Mouse (Mus musculus) adipose tissue, adult 10 weeks (tissue): ENCODE results near the gene Rrp36. TPM values are rescaled to one million over a fixed set of nuclear protein-coding genes. Genes with fewer than 3 reads are reported as not detected.

Experiments
- polyA plus RNA-seq: library from polyadenylated mRNA; stranded (reverse); fragments of 350-450 nt; fragmentation: Illumina TruSeq; extraction: RNeasy Lipid Tissue Mini Kit (QIAGEN cat#74804); gene quantifications from one replicate; pipeline ENCODE4 v1.2.3, GENCODE M21; 2014; ENCODE audit warnings: low read depth, low replicate concordance

Gene Rrp36
- 23.4 TPM for polyA plus RNA-seq

GRCm38 (mm10) chr17:46673850-46674529 lies at the start of gene Rrp36:
Rrp36 (minus strand) TSS chr17:46674352.

GRCm38 (mm10) chr17:46710959-46711597 lies 36.9 kb upstream of the Rrp36 start, which contains the start of gene Pex6:
Pex6 (plus strand) TSS chr17:46711463.

DNA sequence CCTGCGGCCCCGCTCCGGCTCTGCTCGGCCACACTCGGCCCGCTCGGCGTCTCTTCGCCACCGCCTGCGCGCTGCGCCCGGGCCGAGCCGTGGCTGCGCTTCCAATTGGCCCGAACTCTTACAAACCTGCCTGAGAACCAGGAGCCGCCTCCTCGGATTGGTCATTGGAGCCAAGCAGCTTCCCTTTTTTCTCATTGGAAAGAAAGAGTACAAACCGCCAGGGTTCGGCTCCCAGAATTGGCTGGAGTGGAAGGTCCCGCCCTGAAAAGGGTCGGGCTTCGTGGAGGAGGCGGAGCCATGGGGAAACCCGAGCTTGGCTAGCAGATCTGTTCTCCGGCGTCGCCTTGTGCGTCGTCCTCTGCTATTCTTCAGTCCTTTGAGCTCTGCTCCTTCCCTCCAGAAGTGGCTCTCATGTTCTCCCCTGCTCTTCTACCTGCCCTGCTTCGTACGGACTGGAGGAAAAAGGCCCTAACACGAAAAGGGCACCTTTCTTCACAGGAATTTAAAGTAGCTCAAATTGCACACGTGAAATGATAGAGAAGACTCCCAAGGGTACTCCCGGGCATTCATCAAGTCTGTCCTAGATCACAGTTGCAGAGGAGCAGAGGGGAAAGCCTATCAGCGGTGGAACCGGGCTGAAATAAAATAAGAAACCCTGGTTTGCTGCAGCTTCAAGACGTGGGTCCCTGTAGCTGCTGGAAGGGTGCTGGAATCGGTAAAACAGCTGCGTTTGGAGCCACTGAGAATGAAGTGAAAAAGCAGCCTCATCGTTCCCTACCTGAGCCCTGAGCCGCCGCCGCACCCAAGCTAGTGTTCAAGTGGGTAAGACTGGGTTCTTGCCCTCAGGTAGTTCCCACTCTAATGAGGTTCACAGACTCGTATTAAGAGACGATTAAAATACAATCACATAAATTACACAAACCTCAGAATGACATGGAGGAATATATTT lies 31.0 kb upstream of the Rrp36 start, which contains the start of gene Ppp2r5d:
Gene Ppp2r5d (minus strand): TSS at position 225 of the 949 bp plus-strand sequence.

DNA sequence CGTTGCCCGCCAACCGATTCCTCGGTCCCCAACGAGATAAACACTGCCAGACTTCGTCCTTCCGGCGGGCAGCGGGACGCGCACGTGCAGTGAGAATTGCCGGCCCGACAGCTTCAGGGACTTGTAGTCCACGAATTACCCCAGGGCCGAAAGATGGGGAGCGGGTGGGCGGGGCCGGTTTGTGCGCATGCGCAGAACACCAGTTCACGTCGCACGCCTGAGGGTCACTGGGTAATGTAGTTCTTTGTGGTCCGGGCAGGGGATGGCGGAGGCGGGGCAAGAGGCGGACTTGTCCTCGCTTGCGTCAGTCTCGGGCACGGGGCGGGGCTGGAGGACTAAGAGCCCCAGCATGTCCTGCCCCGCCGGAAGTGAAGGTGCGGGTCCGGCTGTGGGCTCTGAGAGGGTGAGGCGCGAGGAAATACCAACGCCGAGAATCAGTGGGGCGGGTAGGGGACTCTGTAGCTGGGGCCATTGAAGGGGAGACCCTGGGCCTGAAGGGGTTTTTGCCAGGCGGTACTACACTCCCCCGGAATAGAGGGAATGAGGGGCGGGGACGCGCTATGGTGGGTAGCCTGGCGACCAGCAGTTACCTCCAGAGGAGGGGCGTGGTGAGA lies 6.7 kb upstream of the Rrp36 start, which contains the start of gene Klhdc3:
Gene Klhdc3 (minus strand): TSS at position 155 of the 614 bp plus-strand sequence.

GRCm38 (mm10) chr17:46678416-46678815 lies 4.3 kb upstream of the Rrp36 start, which contains the start of gene Mea1:
Mea1 (plus strand) TSS chr17:46678793.

DNA sequence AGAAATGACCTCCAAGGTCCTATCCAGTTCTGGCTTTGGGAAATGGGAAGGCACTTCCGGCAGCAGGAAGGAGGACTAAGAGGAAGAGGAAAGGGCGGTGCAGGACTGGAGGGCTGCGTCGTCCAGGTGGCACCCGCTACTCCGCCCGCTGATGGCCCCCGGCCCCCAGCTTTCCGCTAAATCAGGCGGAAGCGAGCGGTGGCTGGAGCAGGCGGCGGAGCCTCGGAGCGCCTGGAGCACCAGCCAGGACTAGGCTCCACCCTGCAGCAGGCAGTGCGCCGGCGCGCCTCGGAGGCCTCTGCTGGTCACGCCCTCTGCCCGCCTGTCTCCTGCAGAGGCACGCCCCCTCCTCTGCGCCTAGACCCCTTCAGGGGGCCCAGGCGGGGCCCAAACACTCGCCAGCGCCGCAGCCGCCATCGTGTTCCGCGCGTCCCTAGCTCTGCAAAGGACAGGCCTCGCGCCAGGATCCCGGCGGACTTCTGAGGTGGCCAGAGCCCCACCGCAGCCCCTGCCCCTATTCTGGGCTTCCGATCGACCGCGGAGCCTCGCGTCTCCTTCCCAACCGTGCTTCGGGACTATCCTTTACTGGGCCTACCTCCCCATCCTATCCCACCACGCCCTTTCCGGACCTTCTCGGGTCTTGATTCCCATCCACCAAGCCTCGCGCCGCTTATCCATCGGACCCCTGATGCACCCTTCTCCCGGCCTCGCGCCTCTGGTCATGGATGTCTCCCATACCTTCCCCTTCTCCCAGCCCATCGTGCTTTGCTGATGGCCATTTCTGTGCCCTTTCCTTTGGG lies 23.7 kb downstream of the Rrp36 start, which contains the start of gene Cul7:
Gene Cul7 (plus strand): TSS at position 106 of the 800 bp plus-strand sequence.

GRCm38 (mm10) chr17:46645561-46646321 lies 28.4 kb downstream of the Rrp36 start, which contains the start of the genes Klc4 and Mrpl2:
Klc4 (minus strand) TSS chr17:46646022.
Mrpl2 (plus strand) TSS chr17:46646229.

GRCm38 (mm10) chr17:46628791-46629684 lies 45.1 kb downstream of the Rrp36 start, which contains the start of gene Ptk7:
Ptk7 (minus strand) TSS chr17:46629504.

Other genes with a start within 250 kb of the Rrp36 start
- gene Crip3, start 245.4 kb downstream of the Rrp36 start, polyA plus RNA-seq: 1.2 TPM
- not detected for gene Slc22a7, start 235.9 kb downstream of the Rrp36 start, polyA plus RNA-seq
- 2.0 TPM for gene Ttbk1, start 186.7 kb downstream of the Rrp36 start, polyA plus RNA-seq
- gene Dnph1, start 177.6 kb downstream of the Rrp36 start, polyA plus RNA-seq: 4.1 TPM
- 19.3 TPM for gene Cul9, start 128.0 kb downstream of the Rrp36 start, polyA plus RNA-seq
- 30.2 TPM for gene Srf, start 118.2 kb downstream of the Rrp36 start, polyA plus RNA-seq
- gene Ptk7, start 44.8 kb downstream of the Rrp36 start, polyA plus RNA-seq: 17.2 TPM
- gene Klc4, start 28.3 kb downstream of the Rrp36 start, polyA plus RNA-seq: 24.0 TPM
- 54.7 TPM for gene Mrpl2, start 28.1 kb downstream of the Rrp36 start, polyA plus RNA-seq
- 36.8 TPM for gene Cul7, start 24.0 kb downstream of the Rrp36 start, polyA plus RNA-seq
- 127 TPM for gene Mea1, start 4.4 kb upstream of the Rrp36 start, polyA plus RNA-seq
- gene Klhdc3, start 6.6 kb upstream of the Rrp36 start, polyA plus RNA-seq: 58.3 TPM
- 35.1 TPM for gene Ppp2r5d, start 30.8 kb upstream of the Rrp36 start, polyA plus RNA-seq
- 26.6 TPM for gene Pex6, start 37.1 kb upstream of the Rrp36 start, polyA plus RNA-seq
- gene Gnmt, start 54.8 kb upstream of the Rrp36 start, polyA plus RNA-seq: 7.1 TPM
- gene Cnpy3, start 77.9 kb upstream of the Rrp36 start, polyA plus RNA-seq: 58.1 TPM
- not detected for gene Ptcra, start 89.4 kb upstream of the Rrp36 start, polyA plus RNA-seq
- gene 2310039H08Rik, start 98.3 kb upstream of the Rrp36 start, polyA plus RNA-seq: 54.6 TPM
- gene Rpl7l1, start 108.3 kb upstream of the Rrp36 start, polyA plus RNA-seq: 48.1 TPM
- 13.4 TPM for gene Bicral, start 184.1 kb upstream of the Rrp36 start, polyA plus RNA-seq
- gene Tbcc, start 216.3 kb upstream of the Rrp36 start, polyA plus RNA-seq: 21.9 TPM
- not detected for gene Prph2, start 236.1 kb upstream of the Rrp36 start, polyA plus RNA-seq